Mouse (Mus musculus): ENCODE measurements around the gene Nfix. TPM values are rescaled to one million over a fixed set of nuclear protein-coding genes. Genes with fewer than 3 reads are reported as not detected.

Gene Nfix
- polyA plus RNA-seq, 1 experiment: not detected

- WGBS: 77% methylated on average over 14 of the region's 14 CpGs
- Histone ChIP-seq H3K4me3 (ENCODE audit: insufficient read depth, low read depth, low read length) (0 out of 2 replicates have a peak overlapping the region, but pooled peaks have one; percentile 3), H3K27ac (ENCODE audit: insufficient read depth, low read depth, low read length) (no peak overlapping the region), H3K4me1 (ENCODE audit: control insufficient read depth, insufficient read depth, low read length) (peaks cover 37% of the 10 kb centered on the region)
- TF ChIP-seq CTCF (IDR thresholded peaks at IDR 0.05; ENCODE audit: insufficient read depth, low read depth, low read length) (no peak), POLR2A (IDR thresholded peaks at IDR 0.05; ENCODE audit: insufficient read depth, low read depth, low read length) (no peak)
Measured at GRCm38 (mm10) chr8:84768343-84769095, 31.6 kb downstream of the Nfix start.

- Histone ChIP-seq H3K27ac (ENCODE audit: insufficient read depth, low read depth, low read length) (no peak overlapping the region), H3K4me3 (ENCODE audit: insufficient read depth, low read depth, low read length) (no peak overlapping the region), H3K4me1 (ENCODE audit: control insufficient read depth, insufficient read depth, low read length) (peaks cover 32% of the 10 kb centered on the region)
- TF ChIP-seq POLR2A (IDR thresholded peaks at IDR 0.05; ENCODE audit: insufficient read depth, low read depth, low read length): no peak
- no peak for TF ChIP-seq CTCF (IDR thresholded peaks at IDR 0.05; ENCODE audit: insufficient read depth, low read depth, low read length)
- WGBS: 80% methylated on average over 10 of the region's 10 CpGs
Measured at GRCm38 (mm10) chr8:84767221-84767620, 32.9 kb downstream of the Nfix start.

GRCm38 (mm10) chr8:84766422-84766821 lies 33.7 kb downstream of the Nfix start:
- WGBS: 71% methylated on average over 9 of the region's 9 CpGs
- H3K27ac ChIP-seq (ENCODE audit: insufficient read depth, low read depth, low read length): peak overlapping the region; percentile 49; the same call in 1 of the 2 replicates
- TF ChIP-seq CTCF (IDR thresholded peaks at IDR 0.05; ENCODE audit: insufficient read depth, low read depth, low read length): no peak
- TF ChIP-seq POLR2A (IDR thresholded peaks at IDR 0.05; ENCODE audit: insufficient read depth, low read depth, low read length): no peak
- no peak overlapping the region for H3K4me3 ChIP-seq (ENCODE audit: insufficient read depth, low read depth, low read length)
- H3K4me1 ChIP-seq (ENCODE audit: control insufficient read depth, insufficient read depth, low read length): peaks cover 26% of the 10 kb centered on the region

GRCm38 (mm10) chr8:84765629-84766028 lies 34.5 kb downstream of the Nfix start:
- TF ChIP-seq CTCF (IDR thresholded peaks at IDR 0.05; ENCODE audit: insufficient read depth, low read depth, low read length) (no peak), POLR2A (IDR thresholded peaks at IDR 0.05; ENCODE audit: insufficient read depth, low read depth, low read length) (no peak)
- H3K4me1 ChIP-seq (ENCODE audit: control insufficient read depth, insufficient read depth, low read length): peaks cover 20% of the 10 kb centered on the region
- WGBS: 53% methylated on average over 10 of the region's 10 CpGs
- H3K27ac ChIP-seq (ENCODE audit: insufficient read depth, low read depth, low read length): peak overlapping the region; percentile 49
- no peak overlapping the region for H3K4me3 ChIP-seq (ENCODE audit: insufficient read depth, low read depth, low read length)

- Histone ChIP-seq H3K4me3 (ENCODE audit: insufficient read depth, low read depth, low read length) (no peak overlapping the region), H3K27ac (ENCODE audit: insufficient read depth, low read depth, low read length) (peak overlapping the region; percentile 4), H3K4me1 (ENCODE audit: control insufficient read depth, insufficient read depth, low read length) (peaks cover 20% of the 10 kb centered on the region)
- WGBS: 70% methylated on average over 17 of the region's 17 CpGs
- TF ChIP-seq POLR2A (IDR thresholded peaks at IDR 0.05; ENCODE audit: insufficient read depth, low read depth, low read length) (no peak), CTCF (IDR thresholded peaks at IDR 0.05; ENCODE audit: insufficient read depth, low read depth, low read length) (no peak)
Measured at GRCm38 (mm10) chr8:84764870-84765495, 35.2 kb downstream of the Nfix start.

GRCm38 (mm10) chr8:84764100-84764499 lies 36.0 kb downstream of the Nfix start:
- H3K4me3 ChIP-seq (ENCODE audit: insufficient read depth, low read depth, low read length): no peak overlapping the region
- TF ChIP-seq POLR2A (IDR thresholded peaks at IDR 0.05; ENCODE audit: insufficient read depth, low read depth, low read length) (no peak), CTCF (IDR thresholded peaks at IDR 0.05; ENCODE audit: insufficient read depth, low read depth, low read length) (no peak)
- peaks cover 23% of the 10 kb centered on the region for H3K4me1 ChIP-seq (ENCODE audit: control insufficient read depth, insufficient read depth, low read length)
- 77% methylated on average over 4 of the region's 4 CpGs for WGBS
- H3K27ac ChIP-seq (ENCODE audit: insufficient read depth, low read depth, low read length): no peak overlapping the region

- H3K4me3 ChIP-seq (ENCODE audit: insufficient read depth, low read depth, low read length): no peak overlapping the region
- 57% methylated on average over 2 of the region's 2 CpGs for WGBS
- H3K27ac ChIP-seq (ENCODE audit: insufficient read depth, low read depth, low read length): no peak overlapping the region
- H3K4me1 ChIP-seq (ENCODE audit: control insufficient read depth, insufficient read depth, low read length): peaks cover 28% of the 10 kb centered on the region
- TF ChIP-seq CTCF (IDR thresholded peaks at IDR 0.05; ENCODE audit: insufficient read depth, low read depth, low read length) (no peak), POLR2A (IDR thresholded peaks at IDR 0.05; ENCODE audit: insufficient read depth, low read depth, low read length) (no peak)
Measured at GRCm38 (mm10) chr8:84760901-84761300, 39.2 kb downstream of the Nfix start.

- Histone ChIP-seq H3K4me3 (ENCODE audit: insufficient read depth, low read depth, low read length) (no peak overlapping the region), H3K4me1 (ENCODE audit: control insufficient read depth, insufficient read depth, low read length) (peaks cover 23% of the 10 kb centered on the region), H3K27ac (ENCODE audit: insufficient read depth, low read depth, low read length) (no peak overlapping the region)
- WGBS: 74% methylated on average over 7 of the region's 7 CpGs
- TF ChIP-seq POLR2A (IDR thresholded peaks at IDR 0.05; ENCODE audit: insufficient read depth, low read depth, low read length): no peak
- no peak for TF ChIP-seq CTCF (IDR thresholded peaks at IDR 0.05; ENCODE audit: insufficient read depth, low read depth, low read length)
Measured at GRCm38 (mm10) chr8:84760405-84760805, 39.7 kb downstream of the Nfix start.

GRCm38 (mm10) chr8:84759718-84760117 lies 40.4 kb downstream of the Nfix start:
- H3K27ac ChIP-seq (ENCODE audit: insufficient read depth, low read depth, low read length): no peak overlapping the region
- TF ChIP-seq CTCF (IDR thresholded peaks at IDR 0.05; ENCODE audit: insufficient read depth, low read depth, low read length): no peak
- no peak for TF ChIP-seq POLR2A (IDR thresholded peaks at IDR 0.05; ENCODE audit: insufficient read depth, low read depth, low read length)
- 91% methylated on average over 10 of the region's 10 CpGs for WGBS
- H3K4me3 ChIP-seq (ENCODE audit: insufficient read depth, low read depth, low read length): no peak overlapping the region
- peaks cover 17% of the 10 kb centered on the region for H3K4me1 ChIP-seq (ENCODE audit: control insufficient read depth, insufficient read depth, low read length)

Data from olfactory bulb, adult 2 months (tissue).